Mouse (Mus musculus) lung, embryonic 16.5 days (tissue): Measurements from ENCODE around the gene Adamts4. TPM values are rescaled to one million over a fixed set of nuclear protein-coding genes. Genes with fewer than 3 reads are reported as not detected.

ENCODE experiments used
- ATAC-seq: fragments of 200-750 bp; cut with Nextera tagmentation; 2 replicates; pipeline ENCODE4 v1.8.0; 2017; ENCODE audit warnings: low read depth, mild to moderate bottlenecking, moderate library complexity
- H3K27ac ChIP-seq: fragments of 300-500 bp; sonication (generic); 2 replicates; pipeline ENCODE4 v1.5.1; 2014; ENCODE audit warnings: mild to moderate bottlenecking, control low read depth, low read length
- H3K27me3 ChIP-seq: fragments of 300-500 bp; sonication (generic); 2 replicates; pipeline ENCODE4 v1.6.1; 2014; ENCODE audit warnings: low read depth, low read length, mixed read lengths; ENCODE audit not compliant: control insufficient read depth, insufficient read depth
- H3K36me3 ChIP-seq: fragments of 300-500 bp; sonication (generic); 2 replicates; pipeline ENCODE4 v1.6.1; 2014; ENCODE audit warnings: low read length; ENCODE audit not compliant: control insufficient read depth, insufficient read depth
- H3K4me1 ChIP-seq: fragments of 300-500 bp; sonication (generic); replicated peaks from 2 replicates; pipeline ENCODE4 v1.6.1; 2014; ENCODE audit warnings: low read length, mixed read lengths; ENCODE audit not compliant: control insufficient read depth, insufficient read depth
- H3K4me2 ChIP-seq: fragments of 300-500 bp; sonication (generic); 2 replicates; pipeline ENCODE4 v1.6.1; 2014; ENCODE audit warnings: low read depth, low read length, control low read depth
- H3K4me3 ChIP-seq: fragments of 300-500 bp; sonication (generic); 2 replicates; pipeline ENCODE4 v1.5.1; 2014; ENCODE audit warnings: mild to moderate bottlenecking, low read length, control low read depth
- H3K9ac ChIP-seq: fragments of 300-500 bp; sonication (generic); 2 replicates; pipeline ENCODE4 v1.6.1; 2014; ENCODE audit warnings: low read length, control low read depth
- H3K9me3 ChIP-seq: fragments of 300-500 bp; sonication (generic); 2 replicates; pipeline ENCODE4 v1.6.1; 2016; ENCODE audit warnings: low read length; ENCODE audit not compliant: control insufficient read depth
- WGBS: fragments of 180-500 bp; shearing (Covaris S2); extraction: QIAGEN DNeasy Blood & Tissue Kit; methylation state at CpG from one replicate; pipeline ENCODE4 v1.1.7; 2014; 5-methylcytosine and 5-hydroxymethylcytosine counted together
- polyA plus RNA-seq: library from polyadenylated mRNA; unstranded; fragments of >200 nt; fragmentation: Nextera tagmentation; extraction: Ambion mirVana; gene quantifications from 2 replicates; pipeline ENCODE4 v1.2.1, GENCODE M21; 2015

Adamts4 gene
- polyA plus RNA-seq, 1 experiment from 2014 or later, result 9.2 TPM

DNA sequence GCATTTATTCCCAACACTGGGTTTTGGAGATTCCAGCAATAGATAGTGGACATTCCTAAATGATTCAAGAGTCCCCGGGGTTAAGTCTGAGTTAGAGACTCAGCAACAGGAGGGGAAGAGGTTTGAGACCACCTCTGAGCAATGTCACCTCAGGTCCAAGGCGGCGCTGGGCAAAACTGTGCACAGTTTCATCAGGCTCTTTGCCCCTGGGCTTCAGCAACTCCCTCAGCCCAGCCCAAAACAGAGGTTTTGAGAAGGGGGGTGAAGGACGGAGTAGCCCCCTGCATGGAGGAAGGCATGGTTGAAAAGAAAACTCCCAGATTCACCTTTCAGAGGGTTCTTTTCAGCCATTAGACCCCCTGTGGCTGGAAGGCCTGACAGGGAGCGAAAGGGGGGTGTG, 29.5 kb downstream of the Adamts4 start:
- Histone ChIP-seq H3K27ac (no peak overlapping the region), H3K4me1 (peaks cover 8% of the 10 kb centered on the region), H3K9me3 (no peaks in the 10 kb centered on the region), H3K4me2 (peak overlapping the region; percentile 90), H3K27me3 (no peaks in the 10 kb centered on the region), H3K36me3 (peaks cover 34% of the 10 kb centered on the region), H3K9ac (peak overlapping the region; percentile 85), H3K4me3 (peak overlapping the region; percentile 80)
- 61% methylated on average over 5 of the region's 5 CpGs for WGBS
- no peak for ATAC-seq

DNA sequence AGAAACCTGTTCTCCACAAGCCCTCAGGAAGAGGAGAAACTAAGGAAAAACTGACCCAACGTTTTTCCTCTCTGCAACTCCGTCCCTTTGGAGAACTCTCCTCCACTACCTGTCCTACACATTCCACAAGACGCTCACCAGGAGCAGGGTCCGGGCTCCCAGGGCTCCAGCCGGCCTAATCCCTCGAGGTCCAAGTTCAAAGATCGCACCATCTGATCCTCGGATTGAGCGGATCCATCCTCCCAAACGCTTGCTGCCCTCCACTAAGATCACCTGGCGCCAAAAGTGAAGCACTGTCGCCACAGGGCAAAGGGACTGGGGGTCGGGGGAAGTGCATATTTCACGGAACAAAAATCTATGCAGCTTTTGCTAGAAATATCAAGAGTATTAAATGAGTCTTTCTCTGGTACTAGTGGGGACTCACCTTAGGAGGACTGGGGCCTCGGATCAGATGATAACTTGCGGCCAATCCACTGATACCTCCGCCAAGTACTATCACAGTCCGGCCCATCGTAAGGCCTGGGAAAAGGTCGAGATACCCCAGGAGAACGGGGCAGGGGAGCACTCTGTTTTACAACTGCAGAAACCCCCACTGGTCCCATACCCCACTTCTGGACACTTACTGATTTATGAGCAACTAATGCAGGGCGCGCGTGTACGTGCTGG, 30.2 kb downstream of the Adamts4 start:
- under 1% methylated on average over 25 of the region's 25 CpGs for WGBS
- peaks cover 8% of the 10 kb centered on the region for H3K4me1 ChIP-seq
- ATAC-seq, result peak; percentile 2
- H3K27me3 ChIP-seq, result no peaks in the 10 kb centered on the region
- peak overlapping the region; percentile 32; the same call in 1 of the 2 replicates for H3K27ac ChIP-seq
- H3K36me3 ChIP-seq, result peaks cover 30% of the 10 kb centered on the region
- peak overlapping the region; percentile 90 for H3K4me2 ChIP-seq
- H3K9ac ChIP-seq, result peak overlapping the region; percentile 85
- H3K4me3 ChIP-seq, result peak overlapping the region; percentile 80
- no peaks in the 10 kb centered on the region for H3K9me3 ChIP-seq

DNA sequence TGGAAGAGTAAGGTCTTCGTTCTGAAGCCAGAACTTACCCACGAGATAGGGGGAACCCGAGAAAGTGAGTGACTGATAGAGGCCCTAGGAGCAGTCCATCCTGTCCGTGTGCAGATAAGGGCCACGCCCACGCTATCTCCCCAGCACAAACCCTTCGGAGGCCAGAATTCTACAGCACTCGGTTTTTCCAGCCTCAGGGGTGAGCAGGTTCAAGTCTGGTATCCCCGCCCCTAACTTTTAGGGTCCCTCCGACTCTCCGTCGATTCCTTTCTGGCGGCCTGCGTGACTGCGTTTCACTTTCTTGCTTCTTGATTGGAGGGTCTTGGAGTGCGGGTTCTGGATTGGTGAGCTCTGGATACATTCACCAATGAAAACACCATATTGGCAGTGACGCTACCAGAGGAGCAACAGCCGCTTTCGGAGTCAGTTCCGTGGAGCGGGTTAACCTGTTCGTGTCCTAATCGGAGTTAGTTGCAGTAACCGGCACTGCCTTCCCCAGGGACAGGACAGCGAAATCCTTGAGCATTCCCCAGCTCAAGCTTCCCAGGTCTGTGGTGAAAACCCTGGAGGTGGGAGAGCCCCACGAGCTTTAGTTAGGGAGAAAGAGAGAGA, 30.8 kb downstream of the Adamts4 start, which contains the start of gene Ppox:
Gene Ppox (minus strand): TSS at position 271 of the 612 bp plus-strand sequence.
- H3K4me1 ChIP-seq, result peaks cover 8% of the 10 kb centered on the region
- H3K27me3 ChIP-seq, result no peaks in the 10 kb centered on the region
- peak within 1 kb of the TSS; percentile 94 for H3K27ac ChIP-seq
- H3K4me3 ChIP-seq, result peak within 1 kb of the TSS; percentile 80
- ATAC-seq, result peak; percentile 98
- no peaks in the 10 kb centered on the region for H3K9me3 ChIP-seq
- H3K9ac ChIP-seq, result peak within 1 kb of the TSS; percentile 85
- under 1% methylated on average over 26 of the region's 26 CpGs for WGBS
- H3K36me3 ChIP-seq, result peaks cover 24% of the 10 kb centered on the region
- H3K4me2 ChIP-seq, result peak within 1 kb of the TSS; percentile 90

DNA sequence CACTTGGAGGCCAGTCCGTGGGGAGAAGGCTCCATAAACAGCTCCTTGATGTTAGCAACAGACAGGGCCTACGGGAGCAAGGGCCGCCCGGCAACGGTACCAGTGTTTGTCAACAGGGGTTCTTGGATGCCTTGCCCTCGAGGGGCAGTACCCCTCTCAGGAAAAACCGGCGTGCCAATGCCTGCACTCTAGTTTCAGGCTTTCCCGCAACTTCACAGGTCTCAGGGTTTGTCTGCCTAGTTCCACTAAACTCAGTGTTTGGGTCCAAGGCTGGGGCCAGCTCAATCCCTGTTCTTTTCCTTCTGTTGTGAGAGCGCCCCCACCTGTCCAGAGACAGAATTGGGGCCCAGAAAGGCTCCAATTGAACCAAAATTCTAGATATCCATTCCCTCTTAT, 31.3 kb downstream of the Adamts4 start:
- 2% methylated on average over 10 of the region's 10 CpGs for WGBS
- Histone ChIP-seq H3K27me3 (no peaks in the 10 kb centered on the region), H3K4me2 (peak overlapping the region; percentile 76), H3K27ac (peak overlapping the region; percentile 94), H3K4me3 (peak overlapping the region; percentile 80), H3K9ac (peak overlapping the region; percentile 77), H3K4me1 (peaks cover 8% of the 10 kb centered on the region), H3K9me3 (no peaks in the 10 kb centered on the region), H3K36me3 (peaks cover 19% of the 10 kb centered on the region)
- peak; percentile 67 for ATAC-seq

DNA sequence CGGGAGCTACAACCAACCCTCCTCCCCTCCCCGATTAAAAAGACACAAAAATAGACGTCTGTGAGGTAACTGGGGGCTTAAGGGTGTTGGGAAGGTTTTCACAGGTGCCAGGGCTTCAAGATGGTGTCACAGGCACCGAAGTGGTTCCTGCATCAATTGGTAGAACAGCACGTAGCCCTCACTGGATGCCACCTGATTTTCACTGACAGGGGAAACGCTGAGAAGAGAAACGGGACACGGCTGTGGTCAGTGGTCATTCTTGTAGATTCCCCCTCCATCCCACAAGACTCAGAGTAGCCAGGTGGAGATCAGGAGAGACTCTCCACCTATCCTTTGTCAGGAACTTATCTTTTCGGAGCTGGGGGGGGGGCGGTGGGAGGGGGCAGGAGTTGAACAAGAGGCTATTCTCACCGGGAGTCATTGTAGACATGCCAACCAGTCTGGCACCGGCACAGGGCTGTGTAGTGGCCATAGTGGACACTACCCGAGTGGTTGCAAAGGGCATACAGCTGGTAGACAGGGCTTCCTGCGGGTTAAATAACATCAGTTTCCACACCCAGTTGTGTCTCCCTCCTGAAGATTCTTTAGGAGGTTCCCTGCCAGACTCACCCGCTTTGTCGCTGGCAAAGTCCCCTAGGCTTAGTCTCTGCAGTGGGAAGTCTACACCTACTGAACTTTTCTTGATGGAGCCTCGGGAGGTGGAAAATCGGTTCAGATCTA, 32.0 kb downstream of the Adamts4 start:
- peak overlapping the region; percentile 77; the same call in 1 of the 2 replicates for H3K9ac ChIP-seq
- H3K9me3 ChIP-seq, result no peaks in the 10 kb centered on the region
- H3K36me3 ChIP-seq, result peaks cover 12% of the 10 kb centered on the region
- peak overlapping the region; percentile 80 for H3K4me3 ChIP-seq
- 66% methylated on average over 18 of the region's 18 CpGs for WGBS
- H3K4me1 ChIP-seq, result peaks cover 11% of the 10 kb centered on the region
- peak overlapping the region; percentile 94; the same call in 1 of the 2 replicates for H3K27ac ChIP-seq
- no peak for ATAC-seq
- no peaks in the 10 kb centered on the region for H3K27me3 ChIP-seq
- peak overlapping the region; percentile 76 for H3K4me2 ChIP-seq

DNA sequence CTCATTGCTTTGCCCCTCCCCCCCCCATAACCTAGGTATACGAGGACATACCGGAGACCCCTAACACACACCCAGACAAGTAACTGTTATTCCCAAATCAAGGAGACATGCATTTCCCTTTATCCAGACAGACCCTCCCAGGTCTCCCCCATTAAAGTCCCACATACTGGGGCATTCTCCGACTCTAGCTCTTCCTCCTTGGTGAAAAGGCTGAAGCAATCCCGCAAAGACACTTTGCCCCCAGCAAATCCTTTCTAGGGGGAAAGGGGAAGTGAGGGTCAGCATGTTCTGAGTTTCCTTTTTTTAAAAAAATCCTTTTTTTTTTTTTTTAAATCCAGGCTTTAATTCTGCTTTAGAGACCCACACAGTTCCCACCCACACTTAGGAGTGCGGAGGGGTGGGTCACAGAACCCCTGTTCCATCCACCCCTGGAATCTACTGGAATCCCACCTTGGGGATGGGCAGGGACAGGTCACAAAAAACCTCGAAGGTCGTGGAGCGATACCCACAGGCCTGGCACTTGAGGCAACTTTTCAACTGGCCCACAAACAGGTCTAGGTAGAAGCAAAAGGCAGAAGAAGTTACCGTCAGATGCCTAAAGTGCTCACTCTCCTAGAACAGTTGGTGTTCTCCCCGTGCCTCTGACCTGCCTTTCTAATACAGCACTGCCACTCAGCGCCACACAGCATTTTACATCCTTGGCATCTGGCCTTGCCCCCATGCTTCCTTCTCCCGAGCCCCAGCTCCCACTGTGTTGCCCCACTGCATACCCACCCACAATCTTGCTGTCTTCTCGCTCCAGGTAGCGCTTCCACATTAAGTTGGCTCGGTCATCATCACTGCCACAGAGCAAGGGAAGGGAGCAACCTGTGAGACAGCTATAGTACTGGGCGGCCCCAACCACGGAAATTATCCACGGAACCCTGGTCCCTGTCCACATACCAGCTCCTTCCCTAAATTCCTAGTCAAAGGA, 33.3 kb downstream of the Adamts4 start:
- no peak for ATAC-seq
- Histone ChIP-seq H3K27me3 (no peaks in the 10 kb centered on the region), H3K9ac (no peak overlapping the region), H3K4me1 (peaks cover 15% of the 10 kb centered on the region), H3K4me2 (no peak overlapping the region), H3K9me3 (no peaks in the 10 kb centered on the region), H3K4me3 (no peak overlapping the region), H3K27ac (no peak overlapping the region), H3K36me3 (peaks cover 7% of the 10 kb centered on the region)
- 90% methylated on average over 18 of the region's 18 CpGs for WGBS

DNA sequence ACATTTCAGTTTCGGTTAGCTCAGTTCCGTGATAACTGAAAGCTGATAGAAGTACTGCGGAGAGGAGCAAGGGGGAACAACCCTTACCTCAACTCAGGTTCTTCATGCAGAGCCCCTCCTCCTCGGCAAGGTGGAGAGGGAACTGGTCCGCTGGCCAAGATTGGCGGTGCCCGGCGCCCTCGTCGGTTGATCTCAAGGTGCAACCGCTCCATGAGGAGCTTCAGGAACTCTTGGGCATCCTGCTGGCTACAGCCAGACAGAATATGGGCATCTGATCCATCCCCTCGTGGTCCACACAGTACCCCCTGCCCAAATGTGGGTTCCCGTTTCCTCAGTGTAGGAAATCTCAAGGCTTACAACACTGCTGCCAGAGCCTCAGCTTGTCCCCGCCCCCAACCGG, 34.3 kb downstream of the Adamts4 start:
- H3K36me3 ChIP-seq, result peaks cover 14% of the 10 kb centered on the region

DNA sequence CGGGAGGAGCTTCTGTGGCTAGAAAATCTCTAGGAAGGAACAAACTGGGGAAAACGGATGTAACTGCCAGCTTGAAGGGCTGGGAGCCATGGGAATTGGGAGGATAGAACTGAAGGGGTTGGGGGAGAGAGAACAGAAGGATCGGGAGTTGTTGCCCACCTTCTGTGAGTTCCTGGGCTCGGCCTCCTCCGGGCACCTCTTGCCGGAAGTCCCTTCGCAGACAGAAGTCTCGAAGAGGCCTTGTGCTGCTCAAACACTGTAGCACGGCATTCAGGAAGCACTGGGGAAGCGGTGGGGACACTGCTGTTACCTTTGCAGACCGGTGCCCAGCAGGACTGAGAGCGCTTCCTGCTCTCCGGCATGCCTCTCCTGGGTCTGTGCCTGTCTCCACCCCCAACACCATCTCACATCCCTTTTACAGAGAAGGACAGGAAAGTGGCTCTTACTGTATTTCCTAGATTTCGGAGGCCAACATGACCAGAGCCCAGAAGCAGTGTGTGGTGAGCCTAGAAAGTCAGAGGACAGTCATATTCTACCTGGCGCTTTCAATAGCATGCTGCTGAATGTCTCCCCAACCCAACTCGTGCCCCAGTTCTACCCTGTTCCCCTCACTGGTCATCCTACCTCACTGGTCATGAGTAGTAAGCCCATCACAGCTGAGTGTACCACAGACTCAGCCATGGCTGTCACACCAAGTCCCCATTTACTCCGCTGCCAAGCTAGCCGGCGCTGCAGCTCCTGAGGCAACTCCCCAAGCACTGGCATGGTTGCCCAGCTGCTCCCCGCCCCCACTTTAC, 35.1 kb downstream of the Adamts4 start:
- ATAC-seq, result no peak
- Histone ChIP-seq H3K4me1 (peaks cover 7% of the 10 kb centered on the region), H3K36me3 (peaks cover 18% of the 10 kb centered on the region), H3K9me3 (no peaks in the 10 kb centered on the region), H3K27ac (no peak overlapping the region), H3K4me3 (no peak overlapping the region), H3K27me3 (no peaks in the 10 kb centered on the region), H3K9ac (no peak overlapping the region), H3K4me2 (no peak overlapping the region)
- 83% methylated on average over 20 of the region's 20 CpGs for WGBS

More for the DNA sequence above, 34.3 kb downstream of the Adamts4 start:
- no peak overlapping the region for H3K4me3 ChIP-seq
- H3K9ac ChIP-seq, result no peak overlapping the region
- H3K4me1 ChIP-seq, result peaks cover 15% of the 10 kb centered on the region
- no peak overlapping the region for H3K4me2 ChIP-seq
- H3K9me3 ChIP-seq, result no peaks in the 10 kb centered on the region
- 82% methylated on average over 15 of the region's 15 CpGs for WGBS
- no peak for ATAC-seq
- no peaks in the 10 kb centered on the region for H3K27me3 ChIP-seq
- no peak overlapping the region for H3K27ac ChIP-seq
